Mouse (Mus musculus) liver, adult 2 months (tissue): ENCODE results near the gene Msh3. TPM values are rescaled to one million over a fixed set of nuclear protein-coding genes. Genes with fewer than 3 reads are reported as not detected.

ENCODE experiments used
- DNase-seq: peaks from one replicate; pipeline ENCODE4 v3.0.0-alpha.2; 2011; ENCODE audit warnings: low read depth, low spot score; ENCODE audit errors: extremely low read depth
- H3K27ac ChIP-seq: fragments of 200-500 bp; replicated peaks from 2 replicates; pipeline ENCODE4 v1.5.1; 2012; ENCODE audit warnings: low read depth, mild to moderate bottlenecking, control low read depth, inconsistent platforms, low read length; ENCODE audit not compliant: insufficient read depth
- H3K27me3 ChIP-seq: fragments of 200-500 bp; 2 replicates; pipeline ENCODE4 v1.6.1; 2012; ENCODE audit warnings: mild to moderate bottlenecking, moderate library complexity, low read length, inconsistent platforms; ENCODE audit not compliant: control insufficient read depth, insufficient read depth
- H3K36me3 ChIP-seq: fragments of 200-500 bp; 2 replicates; pipeline ENCODE4 v1.6.1; 2012; ENCODE audit warnings: low read length, inconsistent platforms; ENCODE audit not compliant: control insufficient read depth, insufficient read depth
- H3K4me1 ChIP-seq: fragments of 200-500 bp; 2 replicates; pipeline ENCODE4 v1.6.1; 2011; ENCODE audit warnings: low read length; ENCODE audit not compliant: control insufficient read depth, insufficient read depth
- H3K4me3 ChIP-seq: fragments of 200-500 bp; 2 replicates; pipeline ENCODE4 v1.5.1; 2011; ENCODE audit warnings: low read depth, mild to moderate bottlenecking, control low read depth, low read length, moderate library complexity; ENCODE audit not compliant: insufficient read depth
- H3K79me2 ChIP-seq: fragments of 200-500 bp; 2 replicates; pipeline ENCODE4 v1.6.1; 2012; ENCODE audit warnings: inconsistent platforms, mild to moderate bottlenecking, low read length, moderate library complexity; ENCODE audit not compliant: control insufficient read depth, insufficient read depth
- H3K9ac ChIP-seq: fragments of 200-500 bp; 2 replicates; pipeline ENCODE4 v1.6.1; 2012; ENCODE audit warnings: low read depth, mild to moderate bottlenecking, control low read depth, inconsistent platforms, low read length
- CTCF ChIP-seq: fragments of 200-500 bp; IDR thresholded peaks from 2 replicates; pipeline ENCODE4 v1.5.1; 2011; ENCODE audit warnings: low read depth, low read length, control low read depth
- POLR2A ChIP-seq: fragments of 200-500 bp; IDR thresholded peaks from 2 replicates; pipeline ENCODE4 v1.6.1; 2011; ENCODE audit warnings: low read length, control low read depth; ENCODE audit not compliant: insufficient read depth; ENCODE audit errors: extremely low read depth
- WGBS: fragments of 180-500 bp; shearing (Covaris S2); methylation state at CpG from one replicate; pipeline ENCODE4 v1.1.7; 2018; 5-methylcytosine and 5-hydroxymethylcytosine counted together
- polyA plus RNA-seq: library from polyadenylated mRNA; depleted of rRNA; stranded (reverse); fragments of >200 nt; gene quantifications from 2 replicates; pipeline ENCODE4 v1.2.3, GENCODE M21; 2012
- total RNA-seq: library from RNA; depleted of rRNA; stranded (reverse); fragments of >200 nt; gene quantifications from 2 replicates; pipeline ENCODE4 v1.2.3, GENCODE M21; 2014

Gene Msh3
- total and polyA plus RNA-seq, 2 experiments = 3.0 to 16.9 TPM

DNA sequence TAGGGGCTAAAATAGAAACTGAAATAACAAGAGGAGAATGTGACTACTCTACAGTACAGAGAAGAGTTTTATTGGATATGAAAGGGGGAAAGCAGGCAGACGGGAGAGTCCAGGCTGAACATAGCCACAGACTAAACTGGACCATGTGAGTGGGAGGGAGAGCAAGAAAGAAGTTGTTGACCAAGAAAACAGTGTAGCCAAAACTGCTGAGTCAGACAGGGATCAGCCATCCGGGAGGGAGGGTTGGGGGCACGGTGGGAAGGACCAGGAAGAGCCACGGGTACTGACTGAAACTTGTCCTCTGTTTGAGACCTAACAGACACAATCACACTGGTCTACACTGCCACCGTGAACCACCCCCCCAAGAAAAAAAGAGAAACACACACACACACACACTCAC, 28.8 kb downstream of the Msh3 start:
- Histone ChIP-seq H3K9ac (no peak overlapping the region), H3K27me3 (no peaks in the 10 kb centered on the region), H3K27ac (no peak overlapping the region), H3K4me3 (no peak overlapping the region), H3K4me1 (no peaks in the 10 kb centered on the region), H3K79me2 (no peaks in the 10 kb centered on the region), H3K36me3 (peaks cover 16% of the 10 kb centered on the region)
- no peak for TF ChIP-seq CTCF
- TF ChIP-seq POLR2A = no peak
- 75% methylated on average over 5 of the region's 5 CpGs for WGBS
- no peak for DNase-seq

DNA sequence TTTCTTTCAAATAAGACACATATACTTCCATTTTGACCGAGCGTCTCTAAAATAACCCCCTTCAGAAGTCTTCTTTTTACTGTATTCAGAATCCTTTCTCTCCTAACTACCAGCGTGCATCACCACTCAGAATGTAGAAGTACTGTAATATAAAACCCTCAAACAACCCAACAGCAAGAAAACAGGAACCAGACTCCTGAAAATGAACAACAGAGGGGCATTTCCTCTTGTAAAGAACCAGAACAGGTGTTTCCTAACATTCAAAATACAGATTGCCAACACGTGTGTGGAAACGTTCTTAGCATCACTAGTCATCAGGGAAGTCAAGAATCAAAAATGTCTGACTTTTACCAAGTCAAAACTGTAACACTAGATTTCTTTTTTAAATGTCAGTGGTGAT, 34.0 kb downstream of the Msh3 start:
- no peak for DNase-seq
- H3K9ac ChIP-seq = no peak overlapping the region
- TF ChIP-seq CTCF = no peak
- no peak for TF ChIP-seq POLR2A
- no peak overlapping the region for H3K27ac ChIP-seq
- 89% methylated on average over 5 of the region's 5 CpGs for WGBS
- H3K4me1 ChIP-seq = no peaks in the 10 kb centered on the region
- H3K27me3 ChIP-seq = no peaks in the 10 kb centered on the region
- H3K36me3 ChIP-seq = peaks cover 20% of the 10 kb centered on the region
- no peak overlapping the region for H3K4me3 ChIP-seq
- no peaks in the 10 kb centered on the region for H3K79me2 ChIP-seq

DNA sequence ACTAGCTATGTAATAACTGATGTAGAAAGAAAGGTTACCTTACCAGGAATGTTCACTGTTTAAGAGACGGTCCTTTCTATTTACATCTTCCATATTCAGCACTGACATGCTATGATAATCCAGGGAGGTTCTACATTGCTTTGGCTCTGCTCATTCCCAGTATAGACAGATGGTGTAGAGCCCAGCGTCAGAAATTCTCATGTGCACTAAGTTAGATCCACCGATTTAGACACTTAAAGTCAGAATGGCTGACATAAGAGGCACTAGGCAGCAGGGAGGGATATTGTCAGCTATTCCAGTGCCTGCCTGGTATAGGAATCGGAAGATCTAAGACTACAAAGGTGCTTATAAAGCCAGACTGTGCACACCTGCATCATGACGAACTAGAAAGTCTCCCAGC, 40.2 kb downstream of the Msh3 start:
- Histone ChIP-seq H3K79me2 (no peaks in the 10 kb centered on the region), H3K9ac (no peak overlapping the region), H3K36me3 (peaks cover 18% of the 10 kb centered on the region), H3K27ac (no peak overlapping the region), H3K4me1 (no peaks in the 10 kb centered on the region), H3K27me3 (no peaks in the 10 kb centered on the region), H3K4me3 (no peak overlapping the region)
- TF ChIP-seq CTCF = no peak
- TF ChIP-seq POLR2A = no peak
- 94% methylated on average over 5 of the region's 5 CpGs for WGBS
- DNase-seq = no peak

DNA sequence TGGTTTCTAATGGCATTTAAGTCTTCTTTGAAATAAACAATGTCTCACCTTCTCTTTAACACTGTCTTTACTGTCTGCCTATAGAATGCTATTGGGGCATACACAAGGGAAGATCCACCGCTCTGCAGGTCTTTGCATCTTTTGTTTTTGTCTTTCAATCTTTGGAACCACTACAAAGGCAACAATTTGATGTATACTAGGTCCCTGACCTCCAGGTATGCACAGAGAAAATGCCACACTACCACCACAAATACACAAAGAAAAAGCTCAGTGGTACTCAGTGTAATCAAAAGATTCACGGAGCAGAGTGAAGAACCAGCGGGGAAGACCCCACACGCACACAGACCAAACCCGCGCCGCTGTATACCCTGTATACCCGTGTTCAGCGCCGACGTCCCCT, 49.1 kb downstream of the Msh3 start, which contains the start of gene Gm20379:
Gene Gm20379 (plus strand): TSS at position 301 of the 400 bp plus-strand sequence.
- Histone ChIP-seq H3K4me3 (no peak within 1 kb of the TSS), H3K79me2 (no peaks in the 10 kb centered on the region), H3K9ac (no peak within 1 kb of the TSS), H3K36me3 (peaks cover 18% of the 10 kb centered on the region), H3K27me3 (no peaks in the 10 kb centered on the region), H3K27ac (no peak within 1 kb of the TSS), H3K4me1 (peaks cover 5% of the 10 kb centered on the region; the same call in 1 of the 2 replicates)
- no peak for DNase-seq
- 98% methylated on average over 11 of the region's 11 CpGs for WGBS
- no peak for TF ChIP-seq CTCF

DNA sequence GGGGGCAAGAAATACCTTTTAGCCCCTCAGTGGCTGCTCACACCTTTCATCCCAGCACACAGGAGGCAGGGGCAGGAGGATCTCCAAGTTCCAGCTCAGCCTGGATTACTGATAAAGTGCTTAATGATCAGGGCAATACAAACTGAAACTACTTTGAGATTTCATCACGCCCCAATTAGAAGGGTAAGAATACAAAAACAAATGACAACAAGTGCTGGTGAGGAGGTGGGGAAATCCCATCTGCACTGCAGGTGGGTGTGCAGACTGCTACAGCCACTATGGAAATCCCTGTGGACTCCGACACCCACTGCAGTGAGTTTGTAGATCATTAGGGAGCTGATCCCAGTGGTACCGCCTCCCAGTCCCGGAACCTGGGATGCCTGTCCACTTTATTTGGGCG, 50.5 kb downstream of the Msh3 start:
- 94% methylated on average over 5 of the region's 5 CpGs for WGBS
- no peak for DNase-seq
- no peak overlapping the region for H3K27ac ChIP-seq
- H3K4me3 ChIP-seq = no peak overlapping the region
- H3K4me1 ChIP-seq = peaks cover 5% of the 10 kb centered on the region; the same call in 1 of the 2 replicates
- no peaks in the 10 kb centered on the region for H3K27me3 ChIP-seq
- no peaks in the 10 kb centered on the region for H3K79me2 ChIP-seq
- TF ChIP-seq CTCF (no peak), POLR2A (no peak)
- H3K36me3 ChIP-seq = peaks cover 15% of the 10 kb centered on the region
- no peak overlapping the region for H3K9ac ChIP-seq

DNA sequence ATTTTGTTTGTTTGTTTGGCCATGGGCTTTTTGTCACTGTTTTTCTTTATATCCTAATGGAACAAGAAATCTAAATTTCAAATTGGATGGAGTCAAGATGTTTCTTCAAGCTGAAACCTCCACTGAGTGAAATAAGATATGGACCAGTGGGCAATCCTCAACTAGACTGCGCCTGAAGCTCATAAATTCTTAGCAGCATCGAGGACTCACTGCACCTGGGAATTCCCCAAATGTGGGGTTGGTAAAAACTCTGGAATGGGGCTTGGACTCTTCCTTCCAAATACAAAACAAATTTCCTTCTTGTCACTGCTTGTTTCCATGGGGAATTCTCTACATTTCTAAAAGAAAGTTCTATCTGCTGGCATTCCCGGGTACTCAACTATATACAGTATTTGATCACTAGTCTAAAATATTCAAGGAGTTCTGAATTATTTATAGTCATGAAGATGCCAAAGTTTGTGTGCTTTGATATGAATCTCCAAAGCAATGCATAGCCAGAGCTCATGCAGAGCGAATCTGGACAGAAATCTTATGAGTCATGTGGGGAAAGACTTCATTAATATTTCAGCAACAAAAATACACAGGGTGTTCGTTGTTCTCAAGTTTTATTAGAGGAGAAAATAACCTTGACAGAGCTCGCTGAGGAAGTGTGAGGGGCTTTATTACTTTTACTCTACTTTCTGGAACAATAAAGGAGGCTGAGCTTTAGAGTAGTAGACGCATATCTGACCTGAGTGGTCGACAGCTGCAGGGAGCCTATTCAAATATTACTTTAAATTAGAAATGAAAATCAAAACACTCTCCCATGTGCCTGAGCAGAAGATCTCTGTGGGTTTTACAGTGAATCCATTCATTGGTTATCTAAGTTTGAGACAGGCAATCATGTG, 51.5 kb downstream of the Msh3 start:
- no peak for TF ChIP-seq CTCF
- no peak for TF ChIP-seq POLR2A
- Histone ChIP-seq H3K36me3 (peaks cover 12% of the 10 kb centered on the region), H3K4me3 (no peak overlapping the region), H3K27me3 (no peaks in the 10 kb centered on the region), H3K4me1 (peaks cover 5% of the 10 kb centered on the region; the same call in 1 of the 2 replicates), H3K9ac (no peak overlapping the region), H3K79me2 (no peaks in the 10 kb centered on the region), H3K27ac (no peak overlapping the region)
- DNase-seq = no peak
- WGBS = 94% methylated on average over 8 of the region's 8 CpGs
